Mouse (Mus musculus) gastrocnemius, adult 18-20 months (tissue): ENCODE data around the gene Meaf6. TPM values are rescaled to one million over a fixed set of nuclear protein-coding genes. Genes with fewer than 3 reads are reported as not detected.

ENCODE experiments used
- DNase-seq: peaks from one replicate; pipeline ENCODE4 v3.0.0; 2021; ENCODE audit warnings: low spot score
- long read RNA-seq, 2 experiments: library from polyadenylated mRNA; stranded (forward); transcript quantifications; one replicate each; pipeline ENCODE4 v2.0.0; 2021
- total RNA-seq, 2 experiments: library from RNA; stranded (reverse); gene quantifications; 2 replicates each; pipeline ENCODE4 v1.2.3; 2021

Meaf6 gene
- 10 to 100 TPM; 11.6 TPM for total RNA-seq
- long read RNA-seq, experiment 1, partial matches to known transcripts: 0 of 6 reads
- long read RNA-seq, experiment 1, other reads (novel, unspliced or antisense): 0 of 6 reads
- long read RNA-seq, experiment 2, partial matches to known transcripts: 0 of 8 reads
- long read RNA-seq, experiment 2, other reads (novel, unspliced or antisense): 6 of 8 reads

DNA sequence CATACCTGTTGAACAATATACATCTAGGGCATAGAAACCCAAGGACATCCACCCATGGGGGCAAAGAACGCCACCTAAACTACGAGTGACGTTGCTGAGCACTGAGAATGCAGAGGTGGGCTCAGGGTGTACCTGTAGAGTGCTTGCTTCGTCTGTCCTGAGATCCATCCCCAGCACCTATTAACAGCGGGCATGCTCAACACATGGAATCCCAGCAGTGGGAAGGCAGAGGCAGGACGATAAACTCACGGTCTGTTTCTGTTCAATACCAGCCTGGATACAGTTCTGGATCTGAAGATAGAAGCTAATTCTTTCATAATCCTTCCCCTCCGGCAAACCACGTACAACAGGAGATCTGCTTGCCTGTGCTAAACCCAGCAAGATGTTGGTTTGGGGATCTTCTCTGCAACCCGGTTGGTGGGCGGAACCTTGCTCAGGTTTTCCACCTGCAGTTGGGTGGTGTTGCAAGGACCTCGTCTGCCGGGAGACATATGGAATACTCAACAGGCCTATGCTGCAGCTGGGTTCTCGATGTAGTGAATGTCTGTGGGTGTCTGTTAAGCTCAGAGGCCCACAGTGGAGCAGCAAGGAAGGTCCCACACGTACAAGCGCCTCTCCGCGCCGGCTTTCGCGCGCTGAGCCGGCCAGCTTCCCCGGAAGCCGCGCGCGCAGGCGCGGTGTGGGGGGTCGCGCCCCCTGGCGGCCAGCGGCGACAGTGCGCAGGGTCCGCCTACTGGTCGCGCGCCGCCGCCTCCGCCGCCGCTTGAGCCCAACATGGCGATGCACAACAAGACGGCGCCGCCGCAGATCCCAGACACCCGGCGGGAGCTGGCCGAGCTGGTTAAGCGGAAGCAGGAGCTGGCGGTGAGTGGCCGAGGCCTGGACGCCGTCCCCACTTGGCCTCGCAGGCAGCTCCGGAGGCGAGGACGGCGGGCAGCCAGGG is at the start of gene Meaf6:
TSS of gene Meaf6 (plus strand) at position 732 of the 943 bp plus-strand sequence.
- peak; percentile 90 for DNase-seq

DNA sequence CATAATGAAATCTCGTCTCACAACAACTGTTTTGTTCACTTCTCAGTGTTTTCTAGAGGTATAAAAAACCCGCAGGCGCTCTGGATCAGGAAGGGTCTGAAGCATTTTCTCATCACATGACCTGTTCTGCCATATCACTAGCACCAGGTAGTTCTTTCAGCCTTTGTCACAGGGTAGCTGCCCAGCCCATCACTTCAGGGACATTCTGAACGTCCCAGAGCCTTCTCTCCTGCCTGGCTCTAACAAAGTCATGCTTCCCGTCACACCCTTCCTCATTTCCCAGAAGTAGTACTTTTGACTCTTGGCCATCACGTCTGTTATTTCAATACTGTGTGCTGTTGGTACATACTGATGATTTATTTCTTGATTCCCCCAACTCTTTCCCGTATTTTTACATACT is 40.5 kb upstream of the Meaf6 start:
- no peak for DNase-seq

DNA sequence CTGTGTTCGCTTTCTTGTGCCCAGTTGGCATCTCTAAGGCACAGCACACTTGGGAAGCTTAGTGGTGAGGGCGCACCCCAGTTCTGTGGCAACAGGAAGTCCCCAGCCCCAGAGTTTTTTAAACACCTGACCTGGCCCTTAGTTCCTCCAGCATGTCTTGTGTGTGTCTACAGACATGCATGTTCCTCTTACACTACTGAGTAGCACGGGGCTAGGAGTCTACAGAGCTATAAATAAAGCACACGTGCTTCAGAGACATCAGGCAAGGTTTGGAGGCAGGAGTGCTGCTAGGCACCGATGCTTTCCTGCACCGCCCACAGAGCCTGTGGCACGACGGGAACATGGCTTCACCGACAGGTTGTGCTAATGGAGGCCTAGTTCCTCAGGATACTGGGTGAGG is 29.5 kb upstream of the Meaf6 start:
- DNase-seq: no peak

DNA sequence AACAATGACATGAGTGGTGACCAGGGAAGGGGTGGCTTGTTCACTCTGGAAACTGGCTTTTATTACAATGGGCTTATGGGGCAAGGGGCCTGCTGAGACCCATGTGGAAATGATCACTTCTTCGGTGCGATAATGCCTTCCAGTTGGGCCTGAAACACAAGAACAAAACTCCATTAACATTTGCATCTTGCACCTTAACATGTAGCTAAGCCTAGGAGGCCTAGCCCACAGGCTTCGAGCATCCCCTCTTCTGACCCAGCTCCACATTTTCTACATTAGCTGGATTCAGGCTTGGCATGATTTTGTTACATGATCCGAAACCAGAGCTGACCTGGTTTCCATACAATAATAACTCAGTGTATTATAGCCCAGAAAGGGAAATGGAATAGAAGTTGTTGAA is 28.5 kb upstream of the Meaf6 start:
- DNase-seq: no peak

DNA sequence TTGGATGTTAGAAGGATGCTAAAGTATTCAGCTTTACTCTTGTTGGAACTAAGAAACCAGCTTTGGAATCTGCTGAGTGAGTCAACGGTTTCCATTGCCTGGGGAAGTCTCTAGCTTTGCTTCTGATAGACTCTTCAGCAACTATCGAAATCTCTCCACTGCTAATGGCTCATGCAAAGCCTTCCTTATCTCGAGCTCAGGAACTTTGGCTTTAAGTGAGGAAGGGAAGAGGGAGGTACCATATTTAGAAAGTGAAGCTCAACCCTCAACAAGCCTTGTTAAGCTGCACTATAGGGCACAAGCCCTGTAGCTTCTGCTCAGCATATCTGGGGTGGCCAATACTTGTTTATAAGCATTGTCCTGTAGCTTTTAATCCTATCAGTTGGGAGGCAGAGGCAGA is 27.7 kb upstream of the Meaf6 start:
- DNase-seq: no peak

DNA sequence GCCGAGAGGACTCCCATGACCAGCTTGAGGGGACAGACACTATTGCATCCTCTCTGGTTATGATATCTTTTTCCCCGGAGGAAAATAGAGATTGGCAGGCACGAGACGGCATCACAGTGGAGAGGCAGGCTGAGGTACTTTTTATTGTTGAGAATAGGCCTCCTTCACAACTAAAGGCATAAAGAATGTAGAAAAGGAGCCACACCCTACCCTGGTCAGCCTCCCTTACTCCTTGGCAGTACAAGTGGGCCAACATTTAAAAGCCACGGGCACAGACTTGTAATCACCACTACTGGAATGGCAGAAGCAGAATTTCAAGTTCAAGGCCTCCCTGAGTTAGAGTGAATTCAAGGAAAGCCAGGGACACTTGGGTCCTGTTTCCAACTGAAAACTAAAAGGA is 26.9 kb upstream of the Meaf6 start:
- DNase-seq: no peak

DNA sequence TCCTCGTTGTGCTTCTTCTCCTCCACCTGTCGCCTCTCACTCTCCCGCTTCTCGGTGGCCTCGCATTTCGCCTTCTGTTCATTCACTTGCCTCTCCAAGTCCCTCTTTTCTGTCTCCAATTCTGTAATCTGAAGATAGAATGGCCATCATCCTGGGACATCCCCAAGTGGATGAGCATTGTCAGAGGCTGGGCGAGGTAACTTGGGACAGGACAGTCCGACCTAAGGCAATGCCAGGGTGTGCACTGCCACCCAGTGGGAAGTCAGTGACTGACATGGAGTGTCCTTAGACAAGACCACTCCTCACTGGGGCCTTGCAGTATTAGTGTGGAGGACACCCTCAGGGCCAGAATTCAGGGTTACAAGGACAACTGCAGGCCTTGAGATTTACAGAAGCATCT is 25.9 kb upstream of the Meaf6 start:
- peak; percentile 19 for DNase-seq

DNA sequence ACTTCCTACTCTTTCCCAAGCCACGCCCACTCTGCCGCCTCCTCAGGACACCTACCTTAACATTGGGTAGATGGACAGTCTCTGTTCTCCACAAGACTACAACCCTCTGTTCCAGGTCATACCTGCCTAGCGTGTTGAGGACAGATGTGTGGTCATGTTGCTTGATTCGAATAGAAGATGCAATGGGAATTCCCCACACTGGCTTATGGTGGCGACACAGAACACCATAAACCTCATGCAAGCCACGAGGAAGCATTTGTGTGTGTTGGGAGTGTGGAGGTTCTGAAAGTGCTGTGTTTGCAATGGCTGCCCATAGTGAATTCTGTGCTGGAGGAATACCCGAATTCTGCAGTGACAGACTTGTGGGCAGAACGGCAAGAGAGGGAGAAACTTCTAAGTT is 21.1 kb upstream of the Meaf6 start:
- DNase-seq: no peak

DNA sequence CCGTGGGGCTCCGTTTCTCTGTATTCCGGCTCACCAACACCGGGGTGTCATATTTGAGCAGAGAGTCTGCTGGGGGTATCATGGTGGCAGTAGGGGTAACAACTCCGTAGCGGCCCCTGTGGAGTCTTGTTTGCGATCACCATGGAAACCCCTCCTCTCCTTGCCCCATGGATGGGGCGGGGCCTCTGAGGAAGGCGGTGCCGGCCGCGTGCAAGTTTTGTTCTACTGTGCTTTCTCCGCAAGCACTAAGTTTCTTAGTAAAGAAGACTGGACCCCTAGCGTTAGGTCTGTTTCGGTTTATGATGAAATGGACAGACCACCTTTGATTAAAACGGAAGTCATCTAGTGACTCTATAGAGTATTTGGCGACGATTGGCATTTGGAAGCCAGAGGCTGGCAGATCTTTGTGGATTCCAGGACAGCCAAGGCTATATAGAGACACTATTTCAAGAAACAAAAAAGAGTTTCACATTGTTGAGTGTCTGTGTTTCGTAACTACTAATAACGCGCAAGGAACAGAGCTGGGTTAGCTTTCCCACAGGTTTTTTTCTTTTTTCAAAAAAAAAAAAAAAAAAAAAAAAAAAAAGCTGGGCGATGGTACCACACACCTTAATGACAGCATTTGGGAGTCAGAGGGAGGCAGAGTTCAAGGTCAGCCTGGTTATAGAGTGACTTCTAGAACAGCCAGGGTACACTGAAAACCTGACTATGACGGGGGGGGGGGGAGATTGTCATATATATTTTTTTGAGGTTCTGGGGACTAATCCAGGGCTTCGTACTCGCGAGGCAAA is 19.2 kb upstream of the Meaf6 start, which contains the start of gene Dnali1:
TSS of gene Dnali1 (minus strand) at position 187 of the 791 bp plus-strand sequence.
- DNase-seq: peak; percentile 45

DNA sequence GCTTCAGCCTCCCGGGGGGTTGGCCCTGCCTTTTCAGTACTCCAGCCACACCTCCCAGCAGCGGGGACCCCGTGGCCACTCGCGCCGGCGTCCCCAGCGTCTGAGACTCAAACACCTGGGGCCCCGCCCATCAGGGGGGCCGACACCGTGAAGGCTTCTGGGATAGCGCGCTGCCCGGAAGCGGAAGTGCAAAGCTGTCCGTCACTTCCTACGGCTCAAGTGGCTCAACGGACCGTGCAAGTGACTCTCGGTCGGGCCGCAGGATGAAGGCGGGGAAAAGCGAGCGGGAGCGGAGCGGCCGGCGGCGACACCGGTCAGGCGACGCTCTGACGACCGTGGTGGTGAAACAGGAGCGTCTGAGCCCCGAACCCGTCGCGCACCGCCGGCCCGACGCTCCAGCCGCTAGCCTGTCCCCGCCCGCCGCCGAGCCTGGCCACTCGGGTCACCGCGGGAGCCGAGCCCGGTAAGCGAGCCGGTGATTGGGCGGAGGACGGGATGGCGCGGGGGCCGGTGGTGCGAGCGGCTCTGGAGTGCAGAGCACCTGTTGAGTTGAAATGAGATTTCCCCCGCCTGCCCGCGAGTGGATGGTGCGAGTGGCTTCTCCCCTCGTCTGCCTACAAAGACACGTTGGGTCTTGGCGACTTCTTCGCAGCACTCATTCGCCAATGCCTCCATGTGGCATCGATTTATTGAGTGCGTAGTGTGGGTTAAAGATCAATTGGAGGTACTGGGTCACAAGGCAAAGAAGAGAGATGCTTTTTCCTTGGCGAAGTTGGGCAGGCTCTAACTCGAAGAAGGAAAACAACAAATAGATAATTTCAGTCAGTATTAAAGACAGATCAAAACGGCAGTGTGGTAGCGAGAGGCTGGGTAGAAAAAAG is 18.2 kb upstream of the Meaf6 start, which contains the start of gene Snip1:
TSS of gene Snip1 (plus strand) at position 183 of the 881 bp plus-strand sequence.
- peak; percentile 93 for DNase-seq

DNA sequence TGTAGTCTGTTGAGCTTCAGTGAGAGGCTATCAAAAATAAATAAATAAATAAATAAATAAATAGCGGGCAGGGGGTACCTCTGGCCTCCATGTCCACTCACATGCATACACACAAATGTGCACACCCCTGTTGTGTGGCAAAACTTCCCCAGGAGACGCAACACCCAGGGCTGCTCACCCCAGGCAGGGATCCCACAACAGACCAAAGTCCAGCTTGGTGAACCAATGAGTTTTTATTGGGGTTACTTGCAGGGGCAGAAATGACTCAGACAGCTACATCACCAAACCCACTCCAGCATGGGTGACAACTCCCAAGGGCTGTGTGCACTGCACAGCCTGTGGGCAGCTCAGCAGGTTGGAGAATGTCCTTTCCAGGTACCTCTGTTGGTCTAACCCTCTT is 7.2 kb upstream of the Meaf6 start:
- DNase-seq: no peak

DNA sequence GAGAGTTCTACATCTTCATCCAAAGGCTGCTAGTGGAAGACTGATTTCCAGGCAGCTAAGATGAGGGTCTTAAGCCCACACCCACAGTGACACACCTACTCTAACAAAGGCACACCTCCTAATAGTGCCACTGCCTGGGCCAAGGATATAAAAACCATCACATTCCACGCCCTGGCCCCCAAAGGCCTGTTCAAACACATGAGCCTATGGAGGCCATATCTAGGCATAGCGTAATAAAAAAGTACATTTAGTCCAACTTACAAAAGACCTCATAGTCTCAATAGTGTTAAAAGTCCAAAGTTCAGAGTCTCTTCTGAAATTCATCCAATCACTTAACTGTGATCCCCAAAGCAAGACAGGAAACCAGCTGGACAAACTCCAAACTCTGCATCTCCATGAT is 6.2 kb upstream of the Meaf6 start:
- no peak for DNase-seq

DNA sequence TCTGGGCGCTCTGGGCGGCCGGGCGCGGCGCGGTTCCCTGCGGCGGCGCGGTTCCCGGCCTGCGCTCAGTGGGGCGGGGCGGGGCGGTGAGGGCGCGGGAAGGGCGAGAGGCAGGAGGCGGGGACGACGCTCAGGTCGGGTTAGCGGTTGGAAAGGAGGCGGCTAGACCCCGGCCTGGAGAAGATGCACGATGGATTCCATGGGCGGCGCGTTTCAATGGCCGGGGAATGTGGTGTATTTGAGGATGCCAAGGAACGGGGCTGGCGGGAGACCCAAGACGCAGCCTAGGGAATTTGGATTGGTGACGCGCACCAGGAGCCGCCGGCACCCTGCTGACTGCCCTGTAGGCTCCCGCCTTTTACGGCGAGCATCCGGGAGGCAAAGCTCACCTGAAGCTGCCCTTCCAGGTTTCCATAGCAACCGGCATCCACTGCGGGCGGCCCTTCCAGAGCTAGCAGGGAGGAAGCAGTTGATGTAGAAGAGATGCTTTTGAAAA is 460 bp downstream of the Meaf6 start:
- DNase-seq: no peak

DNA sequence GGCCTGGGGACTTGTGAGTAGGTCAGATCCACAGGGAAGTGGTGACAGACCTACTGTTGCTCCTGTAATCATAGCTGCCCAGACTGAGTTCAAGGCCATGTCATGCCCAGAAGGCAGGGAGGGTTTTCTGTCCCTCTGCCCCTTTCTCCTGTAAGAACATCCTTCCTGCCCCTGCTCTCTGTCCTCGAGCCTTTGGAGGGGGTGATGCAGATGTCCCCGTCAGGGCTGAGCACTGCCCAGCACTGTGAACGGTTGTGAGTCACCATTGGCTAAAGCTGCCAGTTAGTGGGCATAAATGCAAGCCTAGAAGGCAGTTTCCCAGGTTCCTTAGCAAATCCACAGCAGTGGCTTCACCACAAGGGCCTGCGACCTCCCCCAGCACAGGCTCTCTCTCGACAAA is 8.1 kb downstream of the Meaf6 start:
- DNase-seq: no peak

DNA sequence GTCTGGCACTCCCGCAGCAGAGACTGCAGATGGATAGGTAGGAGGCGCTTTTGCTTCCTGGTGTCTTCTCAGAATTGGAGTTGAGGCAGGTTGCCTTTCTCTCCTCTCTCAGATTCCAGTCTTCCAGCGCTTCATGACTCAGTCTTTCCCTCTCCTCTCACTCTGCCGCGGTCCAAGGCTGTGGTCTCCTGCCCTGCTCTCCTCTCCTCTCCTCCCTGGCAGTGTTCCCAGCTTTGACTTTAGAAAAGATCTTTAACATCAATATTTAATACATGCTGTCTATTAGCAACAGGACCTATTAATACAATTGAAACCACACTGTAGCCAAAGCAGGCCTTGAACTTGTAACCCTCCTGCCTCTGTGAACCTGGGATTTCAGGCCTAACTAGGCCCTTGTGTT is 11.1 kb downstream of the Meaf6 start:
- DNase-seq: no peak

DNA sequence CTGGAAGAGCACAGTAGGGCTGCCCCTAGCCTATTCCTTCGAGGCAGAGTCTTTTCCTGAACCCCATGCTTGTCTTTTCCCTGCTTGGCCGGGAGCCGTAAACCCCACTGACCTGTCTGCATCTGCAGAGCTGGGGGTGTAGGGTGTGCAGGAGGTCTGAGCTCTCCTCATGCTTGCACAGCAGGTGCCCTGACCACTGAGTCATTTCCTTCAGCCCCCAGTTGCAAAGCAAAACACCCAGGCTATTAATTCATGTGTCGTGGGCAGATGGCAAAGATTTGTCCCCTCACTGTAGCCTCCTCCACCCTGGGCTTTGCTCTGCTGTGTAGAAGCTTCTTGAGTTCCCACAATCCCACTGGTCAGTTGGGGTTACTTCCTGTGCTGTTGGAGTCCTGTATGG is 12.5 kb downstream of the Meaf6 start:
- DNase-seq: no peak

DNA sequence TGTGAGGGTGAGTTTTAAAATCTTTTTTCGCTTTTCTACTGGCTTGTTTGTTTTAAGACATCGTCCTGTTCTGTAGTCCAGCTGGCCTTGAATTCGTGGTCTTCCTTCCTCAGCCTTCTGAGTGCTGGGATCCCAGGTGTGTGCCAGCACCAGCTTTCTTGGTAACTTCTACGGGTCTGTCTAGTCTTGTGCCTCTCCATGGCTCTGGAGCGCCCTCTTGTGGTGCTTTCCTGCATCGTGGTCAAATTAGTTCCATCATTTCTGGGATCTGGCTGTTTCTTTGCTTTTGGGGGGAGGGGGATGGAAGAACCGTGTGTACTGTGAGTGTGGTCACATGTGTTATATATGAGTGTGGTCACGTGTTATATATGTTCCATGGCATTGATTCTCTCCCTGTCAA is 14.5 kb downstream of the Meaf6 start:
- peak; percentile 79 for DNase-seq

DNA sequence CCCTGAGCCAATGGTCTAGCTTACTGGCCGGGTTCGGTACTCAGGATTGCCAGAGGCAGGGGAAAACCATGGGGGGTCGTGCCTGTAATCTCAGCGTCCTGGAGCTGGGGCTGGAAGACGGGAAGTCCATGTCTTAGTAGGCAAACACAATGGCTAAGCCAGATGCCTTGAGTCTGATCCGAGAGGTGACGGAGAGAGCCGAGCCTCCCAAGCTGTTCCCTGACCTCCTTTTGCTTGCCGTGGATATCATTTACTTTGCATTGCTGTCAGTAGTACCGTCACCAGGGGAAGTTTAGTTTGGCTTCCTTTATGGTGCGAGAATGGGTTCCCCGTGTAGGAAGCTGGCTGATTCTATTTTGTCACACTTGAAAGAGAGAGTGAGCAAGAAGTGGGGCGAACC is 16.4 kb downstream of the Meaf6 start:
- no peak for DNase-seq

DNA sequence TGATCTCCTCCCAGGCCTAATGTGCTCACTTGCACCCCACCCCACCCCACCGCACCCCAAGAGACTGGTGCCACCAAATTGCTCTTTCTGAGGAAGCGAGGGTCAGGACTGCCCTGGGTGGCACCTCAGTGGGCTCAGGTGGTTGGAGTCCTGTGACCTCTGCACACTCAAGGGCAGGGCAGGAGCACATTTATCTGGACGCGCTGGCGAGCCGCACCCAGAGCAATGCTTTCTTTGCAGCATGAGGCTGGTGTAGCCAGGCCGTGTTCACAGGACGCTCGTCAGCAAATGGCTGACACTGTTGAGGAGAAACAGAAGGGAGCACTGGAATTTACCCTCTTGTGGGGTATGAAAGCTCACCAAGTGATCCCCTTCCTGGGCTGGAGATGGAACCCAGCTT is 20.4 kb downstream of the Meaf6 start:
- DNase-seq: no peak

DNA sequence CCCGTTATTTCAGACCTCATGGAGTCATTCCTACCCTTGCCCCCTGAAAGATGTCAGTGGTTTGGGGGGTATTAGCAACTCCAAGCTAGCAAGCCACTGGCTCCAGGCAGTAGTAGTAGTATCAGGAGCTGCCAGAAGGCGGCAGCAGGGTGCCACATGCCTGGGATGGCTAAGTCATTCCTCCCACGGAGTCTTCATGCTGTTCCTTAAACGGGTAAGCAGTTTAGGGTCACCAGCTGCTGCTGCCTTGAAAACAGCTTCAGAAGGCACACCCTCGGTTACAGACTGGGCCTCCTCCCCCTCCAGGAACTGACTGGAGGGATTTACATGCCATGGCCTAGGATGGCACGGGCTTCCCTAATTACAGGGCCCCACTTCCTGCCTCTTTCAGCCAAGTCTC is 29.7 kb downstream of the Meaf6 start:
- peak; percentile 87 for DNase-seq

DNA sequence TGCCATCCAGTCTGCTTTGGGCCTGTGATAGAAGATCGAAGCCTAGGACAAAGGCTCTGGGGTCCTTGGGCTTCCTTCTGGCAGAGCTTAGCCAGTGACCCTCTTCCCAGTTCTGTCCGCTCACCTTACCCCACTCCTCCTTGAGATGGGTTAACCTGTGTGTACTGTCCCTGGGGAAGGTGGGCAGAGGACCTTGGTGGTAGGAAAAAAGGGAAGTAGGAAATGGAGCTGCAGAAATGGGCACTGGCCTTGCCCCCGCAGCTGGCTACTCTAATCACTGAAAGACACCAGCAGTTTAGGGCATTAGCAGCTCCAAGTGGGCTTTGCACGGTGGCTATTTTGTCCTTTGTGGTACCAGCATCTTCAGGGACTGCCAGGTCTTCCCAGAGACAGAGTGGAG is 30.1 kb downstream of the Meaf6 start:
- no peak for DNase-seq
